8 mouse cellular contexts compared by ENCODE assay signal in genomic region chr17:28926380-28926779, GRCm38 (mm10). TPM values are rescaled to one million over a fixed set of nuclear protein-coding genes. Genes with fewer than 3 reads are reported as not detected.
DNase-seq lines count a peak whose midpoint lies in the region; ATAC-seq lines count a peak whose summit lies in the region.

No protein-coding gene starts in this region.

- 17% methylated on average over 13 of the region's 13 CpGs for whole genome bisulfite sequencing in midbrain, embryonic 10.5 days
- WGBS in midbrain, embryonic 16.5 days: 14% methylated on average over 13 of the region's 13 CpGs
- WGBS in limb, embryonic 11.5 days: 21% methylated on average over 13 of the region's 13 CpGs

- peak; percentile 86 for DNase-seq in midbrain, embryonic 10.5 days (ENCODE audit: low spot score)
- peak; percentile 85 for DNase-seq in cerebellum, adult 8-10 months
- DNase-seq in frontal cortex, postnatal 14 days (ENCODE audit: low spot score in 2 of 2): peak; percentile 52 to 78
- DNase-seq in limb, embryonic 11.5 days (ENCODE audit: low spot score): peak; percentile 91
- peak; percentile 90 for DNase-seq in testis, postnatal 10 days (ENCODE audit: low spot score)

- peaks cover 28% of the 10 kb centered on the region for H3K4me1 ChIP-seq in midbrain, embryonic 10.5 days
- no peaks in the 10 kb centered on the region for H3K4me1 ChIP-seq in midbrain, embryonic 16.5 days (ENCODE audit: control insufficient read depth, insufficient read depth, low read length)
- peaks cover 6% of the 10 kb centered on the region for H3K4me1 ChIP-seq in limb, embryonic 11.5 days (ENCODE audit: control insufficient read depth, insufficient read depth, low read length)

- H3K36me3 ChIP-seq in midbrain, embryonic 10.5 days: no peaks in the 10 kb centered on the region
- no peaks in the 10 kb centered on the region for H3K36me3 ChIP-seq in midbrain, embryonic 16.5 days (ENCODE audit: control insufficient read depth, insufficient read depth, low read length)
- H3K36me3 ChIP-seq in limb, embryonic 11.5 days (ENCODE audit: control insufficient read depth, insufficient read depth, low read length): no peaks in the 10 kb centered on the region

- H3K4me3 ChIP-seq in midbrain, embryonic 10.5 days: no peak overlapping the region
- no peak overlapping the region for H3K4me3 ChIP-seq in midbrain, embryonic 16.5 days (ENCODE audit: low read depth, low read length)
- no peak overlapping the region for H3K4me3 ChIP-seq in limb, embryonic 11.5 days (ENCODE audit: low read depth, low read length)

- H3K27ac ChIP-seq in midbrain, embryonic 10.5 days (replicated peaks): peak overlapping the region; percentile 69; the same call in 1 of the 2 replicates
- H3K27ac ChIP-seq in midbrain, embryonic 16.5 days (ENCODE audit: low read length): no peak overlapping the region
- H3K27ac ChIP-seq in limb, embryonic 11.5 days (replicated peaks; ENCODE audit: low read depth, low read length): no peak overlapping the region

- H3K9ac ChIP-seq in midbrain, embryonic 16.5 days (ENCODE audit: low read depth, low read length): no peak overlapping the region
- no peak overlapping the region for H3K9ac ChIP-seq in limb, embryonic 11.5 days (ENCODE audit: low read length)

- H3K27me3 ChIP-seq in midbrain, embryonic 10.5 days (ENCODE audit: low read depth, poor library complexity, severe bottlenecking): no peaks in the 10 kb centered on the region
- no peaks in the 10 kb centered on the region for H3K27me3 ChIP-seq in midbrain, embryonic 16.5 days (ENCODE audit: control insufficient read depth, insufficient read depth, low read depth, low read length)
- no peaks in the 10 kb centered on the region for H3K27me3 ChIP-seq in limb, embryonic 11.5 days (ENCODE audit: control insufficient read depth, insufficient read depth, low read length)

- H3K9me3 ChIP-seq in midbrain, embryonic 10.5 days (replicated peaks): no peaks in the 10 kb centered on the region
- H3K9me3 ChIP-seq in midbrain, embryonic 16.5 days (replicated peaks; ENCODE audit: control insufficient read depth, low read length, poor library complexity, severe bottlenecking): no peaks in the 10 kb centered on the region
- H3K9me3 ChIP-seq in limb, embryonic 11.5 days (ENCODE audit: control insufficient read depth, low read length): no peaks in the 10 kb centered on the region

- ATAC-seq in midbrain, embryonic 16.5 days: no peak
- peak; percentile 61 for ATAC-seq in inflammation-experienced regulatory T-cells, adult 6 months
- no peak for ATAC-seq in limb, embryonic 11.5 days (ENCODE audit: insufficient number of reproducible peaks, low FRiP score, low TSS enrichment, low read depth)
- ATAC-seq in neutrophil, adult 5-6 weeks (ENCODE audit: extremely low read depth, insufficient number of reproducible peaks, low FRiP score, poor library complexity, severe bottlenecking): peak; percentile 61

- H3K4me2 ChIP-seq in midbrain, embryonic 16.5 days (ENCODE audit: low read length): no peak overlapping the region
- H3K4me2 ChIP-seq in limb, embryonic 11.5 days (ENCODE audit: low read depth, severe bottlenecking): no peak overlapping the region

RNA-seq across cellular contexts. Expression of gene 4930539E08Rik, which starts 11.3 kb away (rescaled TPM):
- polyA plus RNA-seq in midbrain, embryonic 10.5 days (2016; fragmentation: Nextera tagmentation; extraction: Ambion mirVana): 0.11 and 0.26 TPM in 2 replicates
- 3.0 and 4.0 TPM in 2 replicates for polyA plus RNA-seq in midbrain, embryonic 16.5 days (2015; fragmentation: Nextera tagmentation; extraction: Ambion mirVana)
- polyA plus RNA-seq in inflammation-experienced regulatory T-cells, adult 6 months (2017; shearing (Covaris generic)): 1 to 10 TPM in 2 of 3 experiments, under 1 TPM in 1; 0.25 to 3.2 (median 2.7) TPM
- 0.07 and 0.29 TPM in 2 replicates for polyA plus RNA-seq in limb, embryonic 11.5 days (2014; fragmentation: Nextera tagmentation; extraction: Ambion mirVana)
- 0.12 and 0.23 TPM in 2 replicates for total RNA-seq in neutrophil, adult 5-6 weeks (2017)

RNA-seq across cellular contexts. Expression of gene Pxt1, which starts 17.3 kb away (rescaled TPM):
- 0.22 TPM in 1 of 2 replicates, not detected in the other for polyA plus RNA-seq in midbrain, embryonic 10.5 days (2016; fragmentation: Nextera tagmentation; extraction: Ambion mirVana)
- polyA plus RNA-seq in midbrain, embryonic 16.5 days (2015; fragmentation: Nextera tagmentation; extraction: Ambion mirVana): not detected in 2 replicates
- not detected for polyA plus RNA-seq in inflammation-experienced regulatory T-cells, adult 6 months (2017; shearing (Covaris generic))
- not detected in 2 replicates for polyA plus RNA-seq in limb, embryonic 11.5 days (2014; fragmentation: Nextera tagmentation; extraction: Ambion mirVana)
- total RNA-seq in neutrophil, adult 5-6 weeks (2017): not detected in 2 replicates

RNA-seq across cellular contexts. Expression of gene Kctd20, which starts 25.4 kb away (rescaled TPM):
- polyA plus RNA-seq in midbrain, embryonic 10.5 days (2016; fragmentation: Nextera tagmentation; extraction: Ambion mirVana): 107 and 114 TPM in 2 replicates
- polyA plus RNA-seq in midbrain, embryonic 16.5 days (2015; fragmentation: Nextera tagmentation; extraction: Ambion mirVana): 92.4 and 93.4 TPM in 2 replicates
- 10 to 100 TPM; 34.6 to 46.0 (median 39.5) TPM for polyA plus RNA-seq in inflammation-experienced regulatory T-cells, adult 6 months (2017; shearing (Covaris generic))
- 106 and 114 TPM in 2 replicates for polyA plus RNA-seq in limb, embryonic 11.5 days (2014; fragmentation: Nextera tagmentation; extraction: Ambion mirVana)
- total RNA-seq in neutrophil, adult 5-6 weeks (2017): 117 and 123 TPM in 2 replicates

Comparison
In these comparisons a context has a peak if more than half of its experiments do, and no peak if none do; other contexts are left out.
1. ATAC-seq: peak in inflammation-experienced regulatory T-cells, adult 6 months (single experiment) and neutrophil, adult 5-6 weeks (single experiment); none in midbrain, embryonic 16.5 days (single experiment) and limb, embryonic 11.5 days (single experiment).
2. Peak in every context shown above with its lines, with median percentiles within 50 percentile points of each other: DNase-seq.